Mouse (Mus musculus): Measurements from ENCODE around the gene Tnks1bp1.

GRCm38 (mm10) chr2:85036507-85037046, 11.2 kb upstream of the Tnks1bp1 start:
- no peak for TF ChIP-seq POLR2A (IDR thresholded peaks at IDR 0.05; ENCODE audit: insufficient read depth, low read length)
- no peak for TF ChIP-seq CTCF (IDR thresholded peaks at IDR 0.05; ENCODE audit: low read depth, low read length)

Data from ES-Bruce4 (cell line).